Mouse (Mus musculus) kidney, postnatal 25 days (tissue): ENCODE measurements around the gene Cnnm3.
A peak's percentile ranks its signal among the peaks of the same experiment; 100 is the strongest.

Source experiments
- DNase-seq, 2 experiments: peaks; one replicate each; pipeline ENCODE4 v3.0.0; 2021; ENCODE audit warnings: mixed read lengths in 2 of 2

The Cnnm3 gene

DNA sequence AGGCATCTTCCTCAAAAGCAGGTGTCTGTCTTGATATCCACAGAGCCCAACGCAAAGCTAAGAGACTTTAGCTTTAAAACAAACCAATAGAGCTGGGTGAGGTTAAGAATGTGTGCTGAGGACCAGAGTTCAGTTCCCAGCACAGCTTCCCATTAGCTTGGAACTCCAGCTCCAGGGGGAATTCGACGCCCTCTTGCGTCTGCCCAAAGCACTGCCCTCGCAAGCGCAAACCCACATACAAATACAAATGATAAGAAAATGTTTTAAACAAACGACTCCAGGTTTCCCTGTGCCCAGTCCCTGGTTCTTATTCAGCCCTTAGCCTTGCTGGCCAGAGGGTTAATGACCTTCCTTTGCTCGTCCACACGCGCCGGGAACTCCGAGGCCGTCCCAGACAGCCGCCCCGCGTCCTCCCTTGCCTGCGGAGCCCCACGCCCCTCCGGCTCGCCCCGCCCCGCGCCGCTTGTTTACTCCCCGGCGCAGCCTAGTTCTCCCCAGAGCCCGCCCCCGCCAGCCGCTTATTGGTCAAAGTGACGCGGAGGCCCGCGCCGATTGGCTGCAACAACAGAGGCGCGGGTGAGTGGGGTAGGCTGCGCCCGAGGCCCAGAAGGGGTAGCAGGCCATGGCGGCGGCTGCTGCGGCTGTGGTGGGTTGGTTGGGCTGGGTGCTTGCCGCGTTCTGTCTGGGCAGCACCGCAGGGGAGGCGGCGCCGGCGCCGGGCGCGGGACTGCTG is at the start of gene Cnnm3:
Gene Cnnm3 (plus strand): TSS at position 579 of the 733 bp plus-strand sequence.
- peak; percentile 99 to 100 for DNase-seq

DNA sequence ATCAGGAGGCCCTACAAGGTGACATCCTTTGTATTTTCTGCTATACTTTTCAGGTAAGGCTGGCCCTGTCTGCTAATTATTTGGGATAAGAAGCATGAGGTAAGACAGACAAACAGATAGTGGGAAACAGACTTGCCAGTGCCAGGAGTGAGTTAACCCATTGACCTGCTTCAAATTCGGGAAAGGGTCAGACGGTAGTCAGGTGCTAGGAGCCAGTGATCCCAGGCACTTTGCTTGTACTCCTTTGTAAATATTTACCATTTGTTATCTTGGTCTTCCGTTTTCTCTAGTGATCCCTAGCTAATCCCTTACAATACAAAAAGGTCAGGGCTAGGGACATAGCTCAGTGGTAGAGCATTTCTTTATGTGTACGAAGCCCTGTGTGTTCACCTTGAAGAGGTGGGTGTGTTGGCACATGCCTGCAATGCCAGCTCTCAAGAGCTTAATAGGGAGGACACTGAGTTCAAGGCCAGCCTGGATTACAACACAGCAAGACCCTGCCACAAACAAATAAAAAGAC is 46.0 kb upstream of the Cnnm3 start:
- no peak for DNase-seq

DNA sequence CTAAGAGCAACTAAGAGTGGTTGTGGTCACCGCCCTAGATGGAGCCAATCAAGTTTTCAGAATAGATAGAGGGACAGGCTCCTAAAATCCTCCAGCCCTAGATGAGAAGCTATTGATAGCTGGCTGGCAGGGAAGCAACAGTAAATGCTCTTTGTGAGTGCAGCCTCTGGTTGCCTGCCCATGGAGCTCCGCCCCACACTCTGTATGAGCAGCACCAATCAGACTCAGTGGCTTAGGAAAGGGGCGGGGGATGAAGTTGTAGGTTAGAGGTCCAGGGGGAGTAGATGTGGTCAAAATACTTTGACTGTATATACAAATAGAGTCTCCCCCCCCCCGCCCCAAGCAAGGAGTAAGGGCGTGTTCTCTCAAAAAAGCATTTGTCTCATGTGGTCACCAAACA is 44.2 kb upstream of the Cnnm3 start:
- DNase-seq: no peak

DNA sequence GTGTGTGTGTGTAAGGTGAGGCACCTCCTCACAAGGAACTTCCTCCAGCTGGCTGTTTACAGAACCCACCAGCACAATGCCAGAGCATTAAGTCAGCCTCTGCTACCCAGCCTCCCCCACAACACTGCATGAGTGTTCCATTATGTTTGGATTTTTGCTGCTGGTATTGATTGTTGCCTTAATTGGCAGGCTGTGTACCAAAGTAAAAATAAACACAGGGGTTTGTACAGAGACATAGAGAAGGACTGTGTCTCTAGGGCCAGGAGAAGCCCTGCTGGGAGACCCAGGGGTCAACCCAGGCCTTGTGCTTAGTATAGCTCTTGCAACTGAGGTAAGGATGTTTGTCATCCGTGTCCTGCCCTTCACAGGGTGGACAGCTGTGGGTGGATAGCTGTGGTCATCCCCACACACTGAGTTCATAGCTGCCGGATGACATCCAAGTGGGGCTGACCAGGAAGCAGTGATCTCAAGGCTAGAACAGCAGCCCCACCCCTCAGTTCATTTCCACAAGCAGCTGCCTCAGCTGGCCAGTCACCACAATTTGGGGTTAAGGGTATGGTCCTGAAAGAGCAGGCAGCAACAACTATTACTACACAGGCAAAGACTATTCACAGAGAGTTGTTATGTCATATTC is 41.7 kb upstream of the Cnnm3 start:
- no peak for DNase-seq

DNA sequence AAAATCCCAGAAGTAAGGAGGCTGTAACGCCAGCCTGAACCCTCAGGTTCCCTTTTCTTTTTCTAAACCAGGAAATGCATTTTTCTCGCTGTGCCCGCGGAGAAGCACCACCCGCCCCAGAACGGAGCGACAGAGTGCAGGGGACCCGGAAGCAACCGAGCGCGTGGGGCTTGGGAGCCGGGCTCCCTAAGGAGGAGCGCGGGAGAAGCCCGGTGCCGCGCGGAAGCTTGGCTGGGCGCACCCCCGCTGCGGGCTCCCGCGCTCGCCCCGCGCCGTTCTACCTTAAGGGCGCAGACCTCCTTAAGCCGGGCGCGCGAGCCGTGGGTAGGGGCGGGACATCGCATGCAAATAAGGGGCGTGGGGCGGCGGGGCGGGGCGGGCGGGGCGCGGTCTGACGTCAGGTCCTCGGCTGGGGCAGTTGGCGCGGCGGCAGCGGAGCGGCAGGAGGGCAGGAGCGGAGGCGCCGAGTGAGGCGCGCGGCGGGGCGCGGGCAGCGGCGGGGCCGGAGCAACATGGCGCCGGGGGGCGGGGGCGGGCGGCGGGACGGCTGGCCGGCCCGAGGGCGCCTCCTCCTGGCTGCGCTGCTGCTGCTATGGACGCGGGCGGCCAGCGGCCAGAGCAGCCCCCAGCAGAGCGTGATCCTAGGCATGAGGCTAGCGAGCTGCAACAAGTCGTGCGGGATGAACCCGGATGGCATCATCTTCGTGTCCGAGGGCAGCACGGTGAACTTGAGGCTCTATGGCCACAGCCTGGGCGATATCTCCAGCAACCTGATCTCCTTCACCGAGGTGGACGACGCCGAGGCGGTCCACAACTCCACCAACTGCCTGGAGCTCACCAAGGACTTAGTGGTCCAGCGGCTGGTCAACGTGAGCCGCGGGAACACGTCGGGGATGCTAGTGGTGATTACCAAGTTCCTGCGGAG is 40.2 kb upstream of the Cnnm3 start, which contains the start of gene Cnnm4:
Gene Cnnm4 (plus strand): TSS at position 440 of the 925 bp plus-strand sequence.
- peak; percentile 91 to 95 for DNase-seq

DNA sequence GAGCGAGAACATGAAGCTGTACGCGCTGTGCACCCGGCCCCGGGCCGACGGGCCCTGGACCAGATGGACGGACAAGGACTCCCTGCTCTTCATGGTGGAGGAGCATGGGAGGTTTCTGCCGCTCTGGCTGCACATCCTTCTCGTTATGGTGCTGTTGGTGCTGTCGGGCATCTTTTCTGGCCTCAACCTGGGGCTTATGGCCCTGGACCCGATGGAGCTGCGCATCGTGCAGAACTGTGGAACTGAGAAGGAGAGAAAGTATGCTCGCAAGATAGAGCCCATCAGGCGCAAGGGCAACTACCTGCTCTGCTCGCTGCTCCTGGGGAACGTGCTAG is 39.6 kb upstream of the Cnnm3 start:
- no peak for DNase-seq

DNA sequence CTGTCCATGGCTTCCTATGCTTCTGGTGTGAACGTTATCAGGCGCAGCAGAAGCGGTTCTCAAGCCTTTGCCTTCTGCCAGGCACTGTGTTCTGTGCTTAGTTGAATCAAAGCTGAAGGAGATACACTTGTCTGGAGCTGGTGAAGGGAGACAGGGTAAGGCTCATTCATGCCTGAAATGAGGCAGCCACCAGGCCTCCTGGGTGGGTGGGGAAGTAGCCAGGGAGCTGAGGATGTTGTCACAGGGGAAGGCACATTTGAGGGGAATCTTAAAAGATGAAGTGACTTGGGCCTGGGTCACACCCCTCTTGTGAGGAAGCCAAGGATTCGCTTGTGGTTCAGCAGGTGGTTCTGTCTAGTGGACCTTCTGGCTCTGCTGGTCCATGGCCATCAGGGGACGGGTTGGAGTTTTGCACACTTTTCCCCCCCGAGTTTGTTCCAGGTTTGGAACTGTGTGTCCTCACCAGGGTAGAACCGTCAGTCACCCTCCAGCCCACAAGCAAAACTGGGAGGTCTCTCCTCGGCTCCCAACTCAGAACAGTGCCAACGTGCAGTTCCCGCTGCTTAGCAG is 38.4 kb upstream of the Cnnm3 start:
- DNase-seq: no peak

DNA sequence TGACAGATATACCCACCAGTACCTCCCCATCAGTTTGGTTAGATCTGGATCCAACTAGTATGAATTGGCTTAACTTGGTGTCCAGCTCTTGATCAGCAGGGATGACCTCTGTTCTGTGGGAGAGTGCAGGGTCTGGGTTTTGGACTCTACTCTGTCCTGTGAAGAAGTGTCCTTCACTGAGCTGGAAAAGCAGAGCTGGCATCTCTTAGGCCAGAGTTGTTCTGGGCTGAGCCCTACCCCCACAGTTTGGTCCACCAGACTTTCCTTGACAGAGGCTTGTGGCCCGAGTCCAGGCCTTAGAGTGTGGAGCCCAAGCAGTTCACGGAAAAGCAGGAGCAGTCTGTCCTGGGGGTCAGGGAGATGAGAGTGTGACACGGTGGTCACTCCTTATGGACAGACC is 37.0 kb upstream of the Cnnm3 start:
- DNase-seq: peak; percentile 75 to 91

DNA sequence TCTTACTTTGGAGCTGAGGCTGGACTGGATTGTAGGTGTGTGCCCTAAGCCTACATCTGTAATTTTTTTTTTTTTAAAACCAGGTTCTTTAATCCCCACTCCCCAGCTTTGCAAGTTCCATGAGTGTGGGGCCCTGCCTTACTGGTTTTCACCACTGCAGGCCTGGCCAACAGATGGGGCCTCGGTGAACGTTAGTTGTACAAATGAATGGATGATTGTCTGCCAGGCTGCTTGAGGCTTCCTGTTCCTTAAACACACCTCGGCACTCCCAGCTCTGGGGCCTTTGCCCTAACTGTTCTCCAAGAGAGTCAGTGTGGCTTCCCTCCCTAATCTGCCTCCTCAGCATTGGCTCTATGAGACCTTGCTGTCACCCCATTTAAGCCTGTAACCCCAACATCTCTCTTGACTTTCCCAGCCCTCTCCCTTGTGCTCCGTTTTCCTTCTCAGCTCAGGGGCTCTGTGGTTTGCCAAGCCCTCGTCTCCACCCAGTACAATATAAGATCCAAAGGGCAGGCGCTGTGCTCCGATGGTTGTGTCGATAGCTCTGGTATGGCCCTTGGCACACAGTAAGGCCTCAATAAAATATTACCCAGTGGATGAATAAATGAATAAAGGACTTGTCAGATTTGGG is 36.1 kb upstream of the Cnnm3 start:
- peak; percentile 42 to 72 for DNase-seq

DNA sequence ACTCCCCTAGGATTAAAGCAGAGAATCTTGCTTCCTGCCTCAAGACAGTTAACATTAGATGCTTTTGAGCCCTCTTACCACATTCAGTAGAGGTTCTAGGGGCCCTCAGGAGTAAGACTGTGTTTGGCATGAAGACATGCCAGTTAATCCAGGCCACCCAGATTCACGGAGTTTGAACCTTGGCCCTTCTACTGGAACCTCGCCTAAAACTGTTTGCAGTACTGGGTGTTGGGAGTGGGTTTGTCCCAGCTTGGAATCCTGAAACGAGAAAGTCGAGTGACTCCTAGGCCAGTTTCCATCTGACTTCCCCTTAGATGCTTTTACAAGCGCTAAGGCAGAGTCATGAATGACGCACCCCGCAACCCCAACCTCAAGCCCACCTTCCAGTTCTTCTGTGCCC is 35.2 kb upstream of the Cnnm3 start:
- DNase-seq: peak; percentile 69 to 75

DNA sequence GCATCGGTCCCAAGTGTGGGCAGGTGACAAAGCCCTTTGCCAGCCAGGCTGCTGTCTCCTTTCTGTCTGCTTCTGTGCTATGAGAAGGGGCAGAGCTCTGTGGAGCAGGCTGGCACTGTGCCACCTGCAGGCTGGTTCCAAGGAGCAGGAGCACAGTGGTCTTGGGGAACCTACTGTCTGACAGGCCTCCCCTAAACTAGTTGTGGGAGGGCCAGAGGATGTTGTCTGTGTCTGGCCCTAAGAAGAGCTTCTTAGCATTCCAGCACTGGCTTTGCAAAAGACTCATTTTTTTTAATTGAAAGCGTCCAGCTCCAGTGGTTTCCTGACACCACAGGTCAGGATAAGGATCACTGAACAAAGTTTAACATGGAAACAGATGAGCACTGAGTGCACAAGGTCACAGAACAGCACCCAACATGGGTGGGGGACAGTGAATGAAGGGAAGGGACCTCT is 33.3 kb upstream of the Cnnm3 start:
- peak; percentile 34 to 64 for DNase-seq

DNA sequence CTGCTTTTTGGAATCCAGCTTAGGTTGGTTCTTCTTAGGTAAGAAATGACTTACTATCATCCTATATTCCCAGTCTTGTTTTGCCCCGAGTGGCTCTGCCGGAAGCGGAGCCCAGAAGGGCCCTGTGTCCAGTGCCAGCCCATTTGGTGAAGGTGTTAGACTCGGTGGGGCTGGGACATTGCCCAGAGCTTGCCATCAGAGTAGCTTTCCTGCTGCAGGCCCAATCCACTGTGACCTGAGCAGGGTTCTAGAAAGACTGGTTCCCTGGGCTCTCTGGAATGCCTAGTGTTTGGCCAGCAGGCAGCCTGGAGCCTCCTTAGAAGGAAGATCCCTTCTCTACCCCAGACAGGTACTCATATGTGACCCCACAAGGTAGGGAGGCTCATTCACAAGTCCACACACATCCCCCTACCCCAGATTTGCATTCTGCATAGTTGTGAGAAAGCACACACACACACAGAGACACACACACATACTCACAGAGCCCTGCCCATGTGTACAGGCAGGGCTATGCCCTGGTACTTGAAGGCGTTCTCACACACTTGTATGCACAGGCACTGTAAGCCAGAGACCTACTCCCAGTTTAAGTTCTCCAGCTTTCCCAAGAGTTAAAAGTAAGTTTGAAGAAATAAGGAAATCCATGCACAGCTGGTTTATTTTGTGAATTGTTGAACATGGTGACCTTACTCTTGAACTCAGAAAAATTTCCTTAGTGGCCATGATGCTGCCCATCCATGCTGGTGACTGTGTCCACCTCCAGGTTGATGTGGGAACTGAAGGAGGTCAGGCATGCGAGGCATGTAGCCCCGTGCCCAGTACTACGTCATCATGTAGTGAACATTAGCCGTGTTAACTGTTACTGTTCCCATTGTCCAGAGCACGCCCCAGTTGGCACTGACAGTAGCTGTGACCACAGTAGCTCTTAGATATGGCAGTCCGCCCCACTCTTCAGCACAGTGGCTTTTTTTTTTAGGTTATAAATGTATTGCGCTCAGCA is 31.5 kb upstream of the Cnnm3 start:
- DNase-seq: no peak

DNA sequence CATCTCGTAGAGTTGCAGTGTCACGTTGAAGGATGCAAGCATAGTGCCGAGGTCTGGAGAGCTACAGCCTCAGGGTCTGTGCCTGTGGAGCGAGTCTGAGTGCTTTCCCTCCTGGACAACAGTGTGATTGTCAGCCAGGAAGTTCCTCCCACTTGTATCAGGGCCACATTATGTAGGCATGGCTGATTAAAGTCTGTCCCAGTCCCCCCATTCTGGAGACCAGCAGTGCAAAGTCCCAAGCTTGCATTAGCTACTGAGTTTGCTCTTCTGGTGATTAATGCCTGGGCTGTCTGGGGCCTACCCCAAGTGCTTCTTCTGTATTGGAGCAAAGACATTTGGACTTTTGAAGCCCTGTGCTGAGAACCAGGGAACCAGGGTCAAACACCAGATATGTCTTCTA is 27.8 kb upstream of the Cnnm3 start:
- DNase-seq: no peak

DNA sequence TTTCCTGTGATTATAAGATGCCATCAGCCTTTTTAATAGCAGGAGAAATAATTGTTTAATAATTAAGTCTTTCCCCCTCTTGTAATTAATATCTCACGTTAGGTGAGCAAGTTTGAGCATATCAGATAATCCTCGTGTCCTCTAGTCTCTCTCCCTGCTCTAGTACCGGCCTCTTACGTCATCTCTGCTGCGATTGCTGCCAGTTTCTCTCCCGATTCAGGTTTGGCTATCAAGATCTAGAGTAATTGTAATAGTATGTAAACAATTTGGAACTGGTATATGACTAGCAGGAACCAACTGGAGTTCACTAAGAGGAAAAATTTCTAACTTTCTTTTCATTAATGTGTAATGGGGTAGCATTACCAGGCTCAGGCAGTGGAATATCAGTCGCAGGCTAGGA is 26.6 kb upstream of the Cnnm3 start:
- no peak for DNase-seq

DNA sequence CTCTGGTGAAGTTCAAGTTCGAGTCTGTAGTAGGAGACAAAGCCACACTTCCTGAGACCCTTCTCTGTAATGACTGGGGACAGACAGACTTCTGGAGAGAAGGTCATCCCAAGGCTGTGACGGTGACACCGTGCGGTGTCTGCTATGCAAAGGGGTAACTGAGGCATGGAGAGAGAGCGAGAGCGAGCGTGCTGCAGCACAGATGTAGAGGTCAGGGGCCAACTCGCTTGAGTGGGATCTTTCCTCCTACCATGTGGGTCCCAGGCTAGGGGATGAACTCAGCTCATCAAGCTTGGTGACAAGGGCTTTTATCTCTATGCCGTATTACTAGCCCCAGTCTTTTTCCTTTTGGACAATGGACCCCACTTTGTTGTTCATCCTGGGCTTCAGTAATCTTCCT is 24.6 kb upstream of the Cnnm3 start:
- DNase-seq: no peak

DNA sequence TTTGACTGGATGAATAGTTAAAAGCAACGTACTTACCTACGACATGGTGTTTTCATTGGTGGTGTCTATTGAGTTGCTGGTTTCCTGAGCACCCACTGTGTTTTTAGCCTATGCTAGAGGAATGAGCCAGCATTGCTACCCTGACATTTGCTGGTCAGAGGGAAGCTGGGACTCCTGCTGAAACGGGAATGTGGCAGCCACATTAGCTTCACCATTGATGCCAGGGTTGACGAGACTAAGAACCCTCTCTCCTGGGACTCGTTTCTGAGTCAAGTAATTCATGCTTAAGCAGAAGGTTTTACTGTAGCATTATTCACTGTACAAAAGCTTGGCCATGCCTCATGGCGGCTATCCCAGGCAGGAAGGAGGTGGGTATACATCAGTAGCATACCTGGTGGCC is 22.0 kb upstream of the Cnnm3 start:
- no peak for DNase-seq

DNA sequence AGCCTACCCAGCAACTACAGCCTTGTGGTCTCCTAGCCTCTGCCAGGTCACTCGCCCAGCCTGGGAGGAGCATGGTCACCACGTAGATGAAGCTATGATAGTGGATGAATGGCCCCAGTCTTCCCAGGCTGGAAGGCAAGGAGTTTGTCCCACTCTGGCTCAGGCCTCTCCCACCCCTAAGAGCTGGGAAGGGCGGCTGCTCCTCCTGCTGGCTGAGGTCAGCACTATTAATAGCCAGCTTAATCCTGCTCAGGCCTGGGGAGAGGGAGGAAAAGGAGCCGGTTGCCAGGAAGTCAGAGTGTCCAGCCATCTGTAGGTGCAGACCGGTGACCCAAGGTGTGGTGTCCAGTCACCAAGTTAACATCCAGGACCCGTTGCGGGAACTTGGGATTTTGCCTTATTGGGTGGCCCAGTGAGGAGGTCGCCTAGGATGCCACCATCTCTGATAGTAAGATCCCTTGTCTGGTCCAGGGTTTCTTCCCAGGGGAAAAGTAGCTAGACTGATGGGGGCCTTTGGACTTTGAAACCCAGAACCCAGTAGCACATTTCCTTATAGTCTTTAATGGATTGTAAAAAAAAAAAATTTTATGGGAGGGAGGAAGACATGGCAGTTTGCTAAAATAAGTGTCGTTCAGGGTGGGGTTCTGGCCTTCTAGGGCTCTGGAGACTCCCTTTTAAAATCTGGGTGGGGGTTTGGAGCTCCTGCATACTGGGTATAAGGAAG is 19.1 kb upstream of the Cnnm3 start:
- DNase-seq: peak; percentile 72 to 86

DNA sequence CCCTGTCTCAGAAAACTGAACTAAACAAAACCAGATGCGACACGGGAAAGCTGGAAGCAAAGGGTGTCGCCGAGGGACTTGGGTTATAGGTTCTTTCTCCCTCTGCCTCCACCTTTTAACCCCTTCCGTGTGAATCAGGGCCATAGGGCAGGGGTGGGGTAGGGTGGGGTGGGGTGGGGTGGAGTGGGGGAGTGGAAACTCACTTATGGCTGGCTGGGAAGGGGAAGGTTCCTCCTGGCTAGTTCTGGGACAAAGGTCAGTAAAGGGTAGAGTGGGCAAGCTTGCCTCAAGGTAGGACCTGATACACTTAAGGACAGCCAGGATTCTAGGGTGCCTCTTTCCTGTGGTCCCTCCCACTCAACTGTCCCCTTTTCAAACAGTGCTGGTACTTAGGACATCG is 18.4 kb upstream of the Cnnm3 start:
- no peak for DNase-seq

DNA sequence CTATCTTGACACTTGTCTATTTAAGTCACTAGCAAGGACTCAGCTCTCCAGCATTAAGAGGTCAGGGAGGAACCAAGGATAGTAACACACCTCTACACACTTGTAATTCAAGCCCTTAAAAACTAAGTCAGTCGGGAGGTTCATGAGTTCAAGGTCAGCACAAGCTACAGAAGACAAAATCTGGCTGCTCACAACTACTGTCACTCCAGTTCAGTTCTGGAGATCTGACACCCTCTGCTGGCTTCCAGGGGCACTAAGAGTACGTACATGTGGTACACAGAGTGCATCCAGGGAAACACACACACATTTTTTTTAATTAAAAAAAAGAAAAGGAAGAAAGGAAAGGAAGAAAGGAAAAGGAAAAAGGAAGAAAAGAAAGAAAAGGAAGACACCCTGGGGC is 14.9 kb upstream of the Cnnm3 start:
- peak in 1 of 2 experiments; percentile 41 for DNase-seq

DNA sequence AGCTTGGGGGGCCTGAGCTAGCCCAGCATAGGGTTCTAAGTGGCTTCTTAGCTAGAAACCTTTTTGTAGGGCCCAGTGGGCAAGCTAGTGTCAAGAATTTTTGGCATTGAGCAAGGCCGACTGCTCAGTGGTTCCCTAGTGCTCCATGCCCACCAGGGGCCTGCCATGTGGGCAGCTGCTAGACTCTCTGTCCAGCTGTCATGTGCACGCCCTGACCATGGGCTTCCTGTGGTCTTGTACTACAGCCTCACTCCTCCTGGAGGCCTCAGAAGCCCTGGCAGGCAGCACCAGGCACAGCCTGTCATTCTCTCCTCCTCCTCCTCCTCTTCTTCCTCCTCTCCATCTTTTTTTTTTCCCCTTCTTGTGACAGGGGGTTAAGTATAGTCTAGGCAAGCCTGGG is 14.4 kb upstream of the Cnnm3 start:
- no peak for DNase-seq
